Mouse (Mus musculus): ENCODE data around the gene Ndufc1. TPM values are rescaled to one million over a fixed set of nuclear protein-coding genes. Genes with fewer than 3 reads are reported as not detected.
"Not testable (repeated sequence)": the region's sequence is repeated elsewhere in the genome, so short reads cannot be mapped to it uniquely, and the experiment has no call there.

Gene Ndufc1
- polyA plus RNA-seq, 1 experiment, result 88.1 TPM

- DNase-seq, result peak; percentile 91
- TF ChIP-seq POLR2A (IDR thresholded peaks at IDR 0.05; ENCODE audit: borderline replicate concordance, extremely low read depth, low read depth, low read length) (peak; percentile 42; the same call in 1 of the 2 replicates), CTCF (IDR thresholded peaks at IDR 0.05; ENCODE audit: insufficient read depth, low read length) (no peak)
- WGBS, result 3% methylated on average over 43 of the region's 43 CpGs
- Histone ChIP-seq H3K4me3 (replicated peaks; ENCODE audit: extremely low read depth, low read depth, low read length) (peak within 1 kb of the TSS; percentile 99), H3K4me1 (ENCODE audit: control insufficient read depth, insufficient read depth, low read length) (peaks cover 10% of the 10 kb centered on the region)
Observed at GRCm38 (mm10) chr3:51415098-51416072, 6.6 kb upstream of the Ndufc1 start, which contains the start of gene Naa15. Naa15 (plus strand) TSS chr3:51415148.

DNA sequence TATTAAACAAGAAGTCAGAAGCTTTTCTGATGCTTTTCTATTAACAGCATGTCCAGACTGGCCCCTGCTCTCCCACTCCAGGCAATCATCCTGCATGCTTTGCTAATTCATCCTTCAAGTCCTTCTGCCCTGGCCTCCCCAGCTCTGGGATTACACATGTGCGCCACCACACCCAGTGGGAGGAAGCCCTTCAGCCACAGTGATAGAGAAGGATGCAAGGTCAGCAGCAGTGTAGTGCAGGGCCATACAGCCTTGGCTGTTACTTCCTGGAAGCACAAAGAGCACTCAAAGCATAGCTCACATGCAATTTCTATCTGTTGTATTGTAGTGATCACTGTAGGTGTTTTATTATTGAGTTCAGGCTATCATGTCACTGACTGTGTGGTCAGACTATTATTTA is 4.5 kb upstream of the Ndufc1 start:
- TF ChIP-seq CTCF (IDR thresholded peaks at IDR 0.05; ENCODE audit: insufficient read depth, low read length), result no peak
- TF ChIP-seq POLR2A (IDR thresholded peaks at IDR 0.05; ENCODE audit: borderline replicate concordance, extremely low read depth, low read depth, low read length), result no peak
- no peak overlapping the region for H3K4me3 ChIP-seq (replicated peaks; ENCODE audit: extremely low read depth, low read depth, low read length)
- DNase-seq, result no peak
- peaks cover 10% of the 10 kb centered on the region for H3K4me1 ChIP-seq (ENCODE audit: control insufficient read depth, insufficient read depth, low read length)
- WGBS, result 71% methylated on average over 1 of the region's 1 CpGs

DNA sequence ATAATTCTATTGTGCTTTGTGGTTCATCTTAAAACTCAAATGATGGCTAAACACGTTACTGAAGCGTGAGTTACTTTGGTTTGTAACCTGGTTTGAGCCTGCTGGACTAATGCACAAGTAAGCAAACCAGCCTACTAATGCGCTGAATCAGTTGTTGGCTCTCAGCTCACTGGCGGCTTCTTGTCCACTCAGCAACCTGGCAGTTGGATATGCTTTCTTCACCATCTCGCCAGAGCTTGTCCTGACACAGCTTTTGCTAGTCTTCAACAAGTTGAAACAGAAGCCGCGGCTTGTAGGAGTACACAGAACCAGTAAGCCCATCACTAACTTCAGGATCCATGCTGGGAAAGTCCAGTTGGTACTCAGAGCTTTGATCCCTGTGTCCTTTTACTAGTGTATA is 3.7 kb upstream of the Ndufc1 start:
- H3K4me3 ChIP-seq (replicated peaks; ENCODE audit: extremely low read depth, low read depth, low read length), result no peak overlapping the region
- 85% methylated on average over 7 of the region's 7 CpGs for WGBS
- H3K4me1 ChIP-seq (ENCODE audit: control insufficient read depth, insufficient read depth, low read length), result peaks cover 8% of the 10 kb centered on the region
- TF ChIP-seq POLR2A (IDR thresholded peaks at IDR 0.05; ENCODE audit: borderline replicate concordance, extremely low read depth, low read depth, low read length), result no peak
- no peak for TF ChIP-seq CTCF (IDR thresholded peaks at IDR 0.05; ENCODE audit: insufficient read depth, low read length)
- DNase-seq, result no peak

- H3K4me1 ChIP-seq (ENCODE audit: control insufficient read depth, insufficient read depth, low read length), result peaks cover 4% of the 10 kb centered on the region; the same call in 1 of the 2 replicates
- H3K4me3 ChIP-seq (replicated peaks; ENCODE audit: extremely low read depth, low read depth, low read length), result peak overlapping the region; percentile 83
- no peak for DNase-seq
- TF ChIP-seq POLR2A (IDR thresholded peaks at IDR 0.05; ENCODE audit: borderline replicate concordance, extremely low read depth, low read depth, low read length), result no peak
- TF ChIP-seq CTCF (IDR thresholded peaks at IDR 0.05; ENCODE audit: insufficient read depth, low read length), result no peak
- WGBS, result 19% methylated on average over 20 of the region's 20 CpGs
Observed at GRCm38 (mm10) chr3:51407870-51408560, 773 bp downstream of the Ndufc1 start.

- no peak for DNase-seq
- Histone ChIP-seq H3K4me3 (replicated peaks; ENCODE audit: extremely low read depth, low read depth, low read length) (no peak overlapping the region), H3K4me1 (ENCODE audit: control insufficient read depth, insufficient read depth, low read length) (no peaks in the 10 kb centered on the region)
- TF ChIP-seq POLR2A (IDR thresholded peaks at IDR 0.05; ENCODE audit: borderline replicate concordance, extremely low read depth, low read depth, low read length), result no peak
- no peak for TF ChIP-seq CTCF (IDR thresholded peaks at IDR 0.05; ENCODE audit: insufficient read depth, low read length)
- WGBS, result 84% methylated on average over 12 of the region's 12 CpGs
Observed at GRCm38 (mm10) chr3:51402628-51403027, 6.2 kb downstream of the Ndufc1 start.

GRCm38 (mm10) chr3:51402054-51402453 is 6.7 kb downstream of the Ndufc1 start:
- H3K4me3 ChIP-seq (replicated peaks; ENCODE audit: extremely low read depth, low read depth, low read length); H3K4me1 ChIP-seq (ENCODE audit: control insufficient read depth, insufficient read depth, low read length); DNase-seq: not testable (repeated sequence)
- WGBS, result 60% methylated on average over 4 of the region's 4 CpGs

DNA sequence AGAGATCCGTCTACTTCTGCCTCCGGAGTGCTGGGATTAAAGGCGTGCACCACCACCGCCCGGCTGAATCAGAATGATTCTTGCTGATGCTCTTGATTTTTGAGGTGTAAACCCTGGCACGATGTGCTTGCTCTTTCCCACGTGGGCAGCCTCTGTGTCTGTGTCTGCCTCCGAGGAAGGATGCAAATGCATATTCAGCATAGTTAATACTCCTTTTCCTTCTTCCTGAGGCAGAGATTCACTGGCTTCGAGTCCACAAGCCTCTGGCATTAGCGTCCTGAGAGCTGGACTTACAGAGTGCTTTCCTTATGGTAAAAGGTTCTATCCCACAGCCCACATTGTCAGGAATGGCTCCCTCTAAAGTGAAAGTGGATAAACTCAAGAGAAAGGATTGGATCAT is 8.1 kb downstream of the Ndufc1 start:
- H3K4me3 ChIP-seq (replicated peaks; ENCODE audit: extremely low read depth, low read depth, low read length), result no peak overlapping the region
- no peak for DNase-seq
- TF ChIP-seq POLR2A (IDR thresholded peaks at IDR 0.05; ENCODE audit: borderline replicate concordance, extremely low read depth, low read depth, low read length) (no peak), CTCF (IDR thresholded peaks at IDR 0.05; ENCODE audit: insufficient read depth, low read length) (no peak)
- no peaks in the 10 kb centered on the region for H3K4me1 ChIP-seq (ENCODE audit: control insufficient read depth, insufficient read depth, low read length)
- 68% methylated on average over 10 of the region's 10 CpGs for WGBS

DNA sequence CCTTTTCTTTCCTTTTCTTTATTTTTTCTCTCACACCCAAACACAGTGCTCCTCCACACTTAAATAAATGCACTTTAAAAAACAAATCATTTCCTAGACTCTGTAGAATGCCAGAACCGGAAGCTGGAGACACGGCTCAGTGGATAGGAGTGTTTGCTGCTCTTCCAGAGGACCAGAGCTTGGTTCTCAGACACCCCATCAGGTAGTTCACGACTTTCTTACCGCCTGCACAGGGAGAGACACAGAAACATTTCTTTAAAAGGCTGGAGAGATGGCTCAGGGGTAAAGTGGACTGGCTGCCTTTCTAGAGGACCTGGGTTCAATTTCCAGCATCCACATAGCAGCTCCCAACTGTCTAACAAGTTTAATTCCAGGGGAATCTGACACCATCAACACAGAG is 9.3 kb downstream of the Ndufc1 start:
- no peak for TF ChIP-seq POLR2A (IDR thresholded peaks at IDR 0.05; ENCODE audit: borderline replicate concordance, extremely low read depth, low read depth, low read length)
- no peak for TF ChIP-seq CTCF (IDR thresholded peaks at IDR 0.05; ENCODE audit: insufficient read depth, low read length)

DNA sequence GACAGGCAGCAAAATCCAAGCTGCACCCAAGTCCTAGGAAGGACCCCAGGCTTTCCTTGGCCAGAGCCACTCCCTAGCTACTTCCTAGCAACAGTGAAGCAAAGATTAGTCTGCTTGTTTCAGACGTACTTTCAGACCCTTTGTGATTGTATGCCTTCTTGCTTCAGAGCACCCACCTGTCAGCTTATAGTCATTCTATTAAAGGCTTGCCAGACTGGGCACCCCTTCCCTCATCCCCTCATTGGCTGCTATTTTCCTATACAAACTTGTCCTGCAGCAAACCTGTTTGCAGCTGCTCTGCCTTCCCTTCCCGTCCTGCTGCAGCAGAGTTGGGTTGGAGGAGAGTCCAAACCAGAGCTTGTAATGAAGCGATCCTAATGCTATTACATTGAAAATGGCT is 10.1 kb downstream of the Ndufc1 start:
- Histone ChIP-seq H3K4me1 (ENCODE audit: control insufficient read depth, insufficient read depth, low read length) (no peaks in the 10 kb centered on the region), H3K4me3 (replicated peaks; ENCODE audit: extremely low read depth, low read depth, low read length) (no peak overlapping the region)
- TF ChIP-seq CTCF (IDR thresholded peaks at IDR 0.05; ENCODE audit: insufficient read depth, low read length) (no peak), POLR2A (IDR thresholded peaks at IDR 0.05; ENCODE audit: borderline replicate concordance, extremely low read depth, low read depth, low read length) (no peak)
- no peak for DNase-seq
- 32% methylated on average over 3 of the region's 3 CpGs for WGBS

More for the DNA sequence above, 9.3 kb downstream of the Ndufc1 start:
- H3K4me3 ChIP-seq (replicated peaks; ENCODE audit: extremely low read depth, low read depth, low read length), result no peak overlapping the region
- H3K4me1 ChIP-seq (ENCODE audit: control insufficient read depth, insufficient read depth, low read length), result no peaks in the 10 kb centered on the region
- WGBS, result 45% methylated on average over 4 of the region's 4 CpGs
- DNase-seq, result no peak

All from lung, adult 2 months (tissue).